Mouse (Mus musculus): ENCODE measurements around the gene Zfp114. TPM values are rescaled to one million over a fixed set of nuclear protein-coding genes. Genes with fewer than 3 reads are reported as not detected.

The Zfp114 gene
- polyA plus RNA-seq (2015; fragmentation: Nextera tagmentation; extraction: Ambion mirVana): 0.13 and 0.19 TPM in 2 replicates

GRCm38 (mm10) chr7:24174618-24175336 lies at the start of gene Zfp114:
Gene Zfp114 (plus strand): TSS chr7:24175060.
- peak within 1 kb of the TSS; percentile 68 for H3K4me2 ChIP-seq (ENCODE audit: low read depth, low read length)
- H3K27me3 ChIP-seq (ENCODE audit: insufficient read depth, low read length): no peaks in the 10 kb centered on the region
- peak within 1 kb of the TSS; percentile 31; the same call in 1 of the 2 replicates for H3K9ac ChIP-seq (replicated peaks)
- no peaks in the 10 kb centered on the region for H3K9me3 ChIP-seq (ENCODE audit: low read length)
- TF ChIP-seq CTCF (IDR thresholded peaks at IDR 0.05; ENCODE audit: low read depth) (no peak), EP300 (IDR thresholded peaks at IDR 0.05; ENCODE audit: low read depth) (no peak)
- peak within 1 kb of the TSS; percentile 48 for H3K4me3 ChIP-seq (ENCODE audit: low read depth, low read length)
- H3K36me3 ChIP-seq (replicated peaks; ENCODE audit: insufficient read depth, low read length): no peaks in the 10 kb centered on the region
- ATAC-seq: peak; percentile 86
- no peak within 1 kb of the TSS for H3K27ac ChIP-seq (ENCODE audit: low read depth)
- DNase-seq: peak; percentile 55
- WGBS (ENCODE audit: insufficient replicate concordance): 13% methylated on average over 23 of the region's 23 CpGs
- peaks cover 5% of the 10 kb centered on the region; the same call in 1 of the 2 replicates for H3K4me1 ChIP-seq (ENCODE audit: insufficient read depth)

GRCm38 (mm10) chr7:24133425-24133995 lies 41.4 kb upstream of the Zfp114 start:
- peak overlapping the region; percentile 88 for H3K4me2 ChIP-seq (ENCODE audit: low read depth, low read length)
- DNase-seq (no peak), ATAC-seq (peak; percentile 22)
- no peak overlapping the region for H3K27ac ChIP-seq (ENCODE audit: low read depth)
- H3K4me1 ChIP-seq (ENCODE audit: insufficient read depth): peaks cover 12% of the 10 kb centered on the region
- TF ChIP-seq EP300 (IDR thresholded peaks at IDR 0.05; ENCODE audit: low read depth) (no peak), CTCF (IDR thresholded peaks at IDR 0.05; ENCODE audit: low read depth) (no peak)
- 17% methylated on average over 6 of the region's 6 CpGs for WGBS (ENCODE audit: insufficient replicate concordance)
- no peaks in the 10 kb centered on the region for H3K27me3 ChIP-seq (ENCODE audit: insufficient read depth, low read length)
- H3K36me3 ChIP-seq (replicated peaks; ENCODE audit: insufficient read depth, low read length): peaks cover 10% of the 10 kb centered on the region; the same call in 1 of the 2 replicates
- H3K9me3 ChIP-seq (ENCODE audit: low read length): no peaks in the 10 kb centered on the region
- peak overlapping the region; percentile 75 for H3K4me3 ChIP-seq (ENCODE audit: low read depth, low read length)
- peak overlapping the region; percentile 84 for H3K9ac ChIP-seq (replicated peaks)

- H3K36me3 ChIP-seq (replicated peaks; ENCODE audit: insufficient read depth, low read length): peaks cover 12% of the 10 kb centered on the region; the same call in 1 of the 2 replicates
- DNase-seq (peak; percentile 87), ATAC-seq (peak; percentile 99)
- TF ChIP-seq EP300 (IDR thresholded peaks at IDR 0.05; ENCODE audit: low read depth) (no peak), CTCF (IDR thresholded peaks at IDR 0.05; ENCODE audit: low read depth) (no peak)
- H3K4me2 ChIP-seq (ENCODE audit: low read depth, low read length): peak within 1 kb of the TSS; percentile 88
- no peaks in the 10 kb centered on the region for H3K27me3 ChIP-seq (ENCODE audit: insufficient read depth, low read length)
- no peaks in the 10 kb centered on the region for H3K9me3 ChIP-seq (ENCODE audit: low read length)
- WGBS (ENCODE audit: insufficient replicate concordance): 3% methylated on average over 32 of the region's 32 CpGs
- H3K4me1 ChIP-seq (ENCODE audit: insufficient read depth): peaks cover 12% of the 10 kb centered on the region
- peak within 1 kb of the TSS; percentile 75 for H3K4me3 ChIP-seq (ENCODE audit: low read depth, low read length)
- H3K27ac ChIP-seq (ENCODE audit: low read depth): no peak within 1 kb of the TSS
- peak within 1 kb of the TSS; percentile 84 for H3K9ac ChIP-seq (replicated peaks)
Measured at GRCm38 (mm10) chr7:24133996-24134828, 40.6 kb upstream of the Zfp114 start, which contains the start of gene Zfp235. Gene Zfp235 (plus strand): TSS chr7:24134169.

- H3K36me3 ChIP-seq (replicated peaks; ENCODE audit: insufficient read depth, low read length): 0 out of 2 replicates have a peak, but pooled peaks cover 15% of the 10 kb centered on the region
- no peaks in the 10 kb centered on the region for H3K9me3 ChIP-seq (ENCODE audit: low read length)
- no peak overlapping the region for H3K9ac ChIP-seq (replicated peaks)
- ATAC-seq: no peak
- no peak overlapping the region for H3K27ac ChIP-seq (ENCODE audit: low read depth)
- TF ChIP-seq EP300 (IDR thresholded peaks at IDR 0.05; ENCODE audit: low read depth) (no peak), CTCF (IDR thresholded peaks at IDR 0.05; ENCODE audit: low read depth) (no peak)
- DNase-seq: no peak
- H3K4me2 ChIP-seq (ENCODE audit: low read depth, low read length): no peak overlapping the region
- 60% methylated on average over 6 of the region's 6 CpGs for WGBS (ENCODE audit: insufficient replicate concordance)
- no peaks in the 10 kb centered on the region for H3K4me1 ChIP-seq (ENCODE audit: insufficient read depth)
- H3K27me3 ChIP-seq (ENCODE audit: insufficient read depth, low read length): no peaks in the 10 kb centered on the region
- H3K4me3 ChIP-seq (ENCODE audit: low read depth, low read length): no peak overlapping the region
Measured at GRCm38 (mm10) chr7:24142566-24142965, 32.3 kb upstream of the Zfp114 start.

GRCm38 (mm10) chr7:24153272-24153671 lies 21.6 kb upstream of the Zfp114 start:
- TF ChIP-seq CTCF (IDR thresholded peaks at IDR 0.05; ENCODE audit: low read depth) (peak; percentile 62), EP300 (IDR thresholded peaks at IDR 0.05; ENCODE audit: low read depth) (no peak)
- no peaks in the 10 kb centered on the region for H3K36me3 ChIP-seq (replicated peaks; ENCODE audit: insufficient read depth, low read length)
- no peaks in the 10 kb centered on the region for H3K9me3 ChIP-seq (ENCODE audit: low read length)
- H3K27me3 ChIP-seq (ENCODE audit: insufficient read depth, low read length): no peaks in the 10 kb centered on the region
- 4% methylated on average over 1 of the region's 1 CpGs for WGBS (ENCODE audit: insufficient replicate concordance)
- H3K4me2 ChIP-seq (ENCODE audit: low read depth, low read length): no peak overlapping the region
- ATAC-seq (no peak), DNase-seq (peak; percentile 23)
- no peak overlapping the region for H3K9ac ChIP-seq (replicated peaks)
- H3K4me3 ChIP-seq (ENCODE audit: low read depth, low read length): no peak overlapping the region
- H3K4me1 ChIP-seq (ENCODE audit: insufficient read depth): no peaks in the 10 kb centered on the region
- H3K27ac ChIP-seq (ENCODE audit: low read depth): no peak overlapping the region

Data from liver, postnatal 0 days (tissue).